9 mouse cellular contexts compared by ENCODE assay signal in genomic region chr5:113490033-113490432, GRCm38 (mm10). TPM values are rescaled to one million over a fixed set of nuclear protein-coding genes. Genes with fewer than 3 reads are reported as not detected.
DNase-seq lines count a peak whose midpoint lies in the region; ATAC-seq and TF ChIP-seq lines count a peak whose summit lies in the region.
"Had no signal": no experiment of that assay in that cellular context is flagged by ENCODE, and none has a peak within 500 bp of the region (broad histone marks: within the 10 kb centered on the region; RNA-seq: fewer than 3 reads in every experiment).

Gene Wscd2 (plus strand): TSS chr5:113490333.

- peaks cover 25% of the 10 kb centered on the region for H3K4me1 ChIP-seq in heart, embryonic 15.5 days (replicated peaks)
- no peaks in the 10 kb centered on the region for H3K4me1 ChIP-seq in G1E (ENCODE audit: insufficient read depth, low read depth, low read length)
- peaks cover 16% of the 10 kb centered on the region for H3K4me1 ChIP-seq in forebrain, postnatal 0 days (ENCODE audit: insufficient read depth)
- peaks cover 27% of the 10 kb centered on the region for H3K4me1 ChIP-seq in limb, embryonic 13.5 days

- H3K27ac ChIP-seq in heart, embryonic 15.5 days, result peak within 1 kb of the TSS; percentile 51
- H3K27ac ChIP-seq in forebrain, postnatal 0 days (ENCODE audit: low read depth, low read length), result peak within 1 kb of the TSS; percentile 86
- peak within 1 kb of the TSS; percentile 64; the same call in 1 of the 2 replicates for H3K27ac ChIP-seq in limb, embryonic 13.5 days

- no peak for ATAC-seq in heart, embryonic 15.5 days (replicated peaks; ENCODE audit: insufficient number of reproducible peaks, insufficient read depth, low FRiP score, low read depth)
- ATAC-seq in G1E (ENCODE audit: extremely low read depth, insufficient number of reproducible peaks, low FRiP score, poor library complexity, severe bottlenecking), result no peak
- ATAC-seq in forebrain, postnatal 0 days, result no peak; the same call in 1 of the 2 replicates
- no peak for ATAC-seq in limb, embryonic 13.5 days (ENCODE audit: low FRiP score, low read depth)
- no peak for ATAC-seq in megakaryocyte, adult 5-6 weeks (ENCODE audit: poor library complexity, severe bottlenecking)

- no peak for TF ChIP-seq CTCF in G1E (IDR thresholded peaks at IDR 0.05; ENCODE audit: low read depth, low read length)
- TF ChIP-seq CTCF in forebrain, postnatal 0 days (IDR thresholded peaks at IDR 0.05; ENCODE audit: low read depth), result no peak

- no peak for DNase-seq in heart, adult 9 months (ENCODE audit: low spot score in 2 of 2)
- no peak for DNase-seq in G1E (ENCODE audit: low spot score)
- DNase-seq in forebrain, postnatal 0 days, result no peak
- DNase-seq in cerebellum, adult 11-12 months, result no peak
- DNase-seq in urinary bladder, adult 18-20 months (ENCODE audit: low spot score in 2 of 2), result no peak

- H3K27me3 ChIP-seq in heart, embryonic 15.5 days, result peaks cover 47% of the 10 kb centered on the region
- H3K27me3 ChIP-seq in G1E (ENCODE audit: insufficient read depth, low read length), result no peaks in the 10 kb centered on the region
- no peaks in the 10 kb centered on the region for H3K27me3 ChIP-seq in forebrain, postnatal 0 days (ENCODE audit: insufficient read depth, low read length)
- H3K27me3 ChIP-seq in limb, embryonic 13.5 days, result peaks cover 59% of the 10 kb centered on the region

- peak within 1 kb of the TSS; percentile 72 for H3K9ac ChIP-seq in heart, embryonic 15.5 days
- peak within 1 kb of the TSS; percentile 88 for H3K9ac ChIP-seq in forebrain, postnatal 0 days
- peak within 1 kb of the TSS; percentile 81 for H3K9ac ChIP-seq in limb, embryonic 13.5 days

- WGBS in heart, embryonic 15.5 days, result 64% methylated on average over 6 of the region's 6 CpGs
- WGBS in forebrain, postnatal 0 days, result 51% methylated on average over 6 of the region's 6 CpGs
- WGBS in limb, embryonic 13.5 days, result 61% methylated on average over 6 of the region's 6 CpGs

- H3K36me3 ChIP-seq in heart, embryonic 15.5 days, result no peaks in the 10 kb centered on the region
- H3K36me3 ChIP-seq in G1E (replicated peaks), result no peaks in the 10 kb centered on the region
- H3K36me3 ChIP-seq in forebrain, postnatal 0 days (ENCODE audit: insufficient read depth), result no peaks in the 10 kb centered on the region
- no peaks in the 10 kb centered on the region for H3K36me3 ChIP-seq in limb, embryonic 13.5 days

- peak within 1 kb of the TSS; percentile 64 for H3K4me3 ChIP-seq in heart, embryonic 15.5 days
- H3K4me3 ChIP-seq in G1E (ENCODE audit: low read depth, low read length), result peak within 1 kb of the TSS; percentile 20; the same call in 1 of the 2 replicates
- H3K4me3 ChIP-seq in forebrain, postnatal 0 days (ENCODE audit: low read depth, low read length), result peak within 1 kb of the TSS; percentile 66
- H3K4me3 ChIP-seq in limb, embryonic 13.5 days, result peak within 1 kb of the TSS; percentile 59

- no peaks in the 10 kb centered on the region for H3K9me3 ChIP-seq in heart, embryonic 15.5 days (replicated peaks)
- peaks cover 95% of the 10 kb centered on the region for H3K9me3 ChIP-seq in G1E (replicated peaks)
- no peaks in the 10 kb centered on the region for H3K9me3 ChIP-seq in forebrain, postnatal 0 days (ENCODE audit: low read length)
- H3K9me3 ChIP-seq in limb, embryonic 13.5 days, result no peaks in the 10 kb centered on the region

- peak within 1 kb of the TSS; percentile 89 for H3K4me2 ChIP-seq in heart, embryonic 15.5 days
- H3K4me2 ChIP-seq in forebrain, postnatal 0 days (ENCODE audit: low read depth), result peak within 1 kb of the TSS; percentile 83
- H3K4me2 ChIP-seq in limb, embryonic 13.5 days (replicated peaks), result peak within 1 kb of the TSS; percentile 85

RNA-seq across cellular contexts. Expression of gene Wscd2, which starts in this region (rescaled TPM):
- polyA plus RNA-seq in heart, embryonic 15.5 days (2015; fragmentation: Nextera tagmentation; extraction: Ambion mirVana), result 2.5 and 4.2 TPM in 2 replicates
- total RNA-seq in G1E (2014; fragmentation: Nextera tagmentation), result not detected in 2 replicates
- total RNA-seq in G1E (2017), result 0.06 and 0.27 TPM in 2 replicates
- not detected in 2 replicates for polyA plus RNA-seq in G1E (2012)
- 24.4 and 25.1 TPM in 2 replicates for total RNA-seq in forebrain, postnatal 0 days (2014; rRNA removed)
- polyA plus RNA-seq in forebrain, postnatal 0 days (2015; fragmentation: Nextera tagmentation; extraction: Ambion mirVana), result 8.1 and 10.2 TPM in 2 replicates
- 7.0 and 7.1 TPM in 2 replicates for polyA plus RNA-seq in limb, embryonic 13.5 days (2015; fragmentation: Nextera tagmentation; extraction: Ambion mirVana)
- total RNA-seq in megakaryocyte, adult 5-6 weeks (2015), result 0.16 TPM in 1 of 2 replicates, not detected in the other
- 0.18 TPM in 1 of 2 replicates, not detected in the other for total RNA-seq in megakaryocyte, adult 5-6 weeks (2017)
- total RNA-seq: MEL had no signal

Comparison
In these comparisons a context has a peak if more than half of its experiments do, and no peak if none do; other contexts are left out.
1. RNA of gene Wscd2 (total RNA-seq): 24.4 to 25.1 TPM in forebrain, postnatal 0 days; 0.06 to 0.27 TPM in G1E and 0.16 to 0.18 TPM in megakaryocyte, adult 5-6 weeks; every median in the first group is over 10 times any median in the second.
2. Peak in every context shown above with its lines, with median percentiles within 50 percentile points of each other: H3K27ac ChIP-seq, H3K4me2 ChIP-seq, H3K4me3 ChIP-seq and H3K9ac ChIP-seq.